Mouse (Mus musculus): ENCODE data around the gene Cd4. TPM values are rescaled to one million over a fixed set of nuclear protein-coding genes. Genes with fewer than 3 reads are reported as not detected.

Gene Cd4
- total RNA-seq (2017), result 6.8 and 7.1 TPM in 2 replicates

GRCm38 (mm10) chr6:124887986-124888385, at the start of gene Cd4:
Cd4 (minus strand) TSS chr6:124888221.
- ATAC-seq (ENCODE audit: extremely low read depth, insufficient number of reproducible peaks, low FRiP score, poor library complexity, severe bottlenecking), result no peak

DNA sequence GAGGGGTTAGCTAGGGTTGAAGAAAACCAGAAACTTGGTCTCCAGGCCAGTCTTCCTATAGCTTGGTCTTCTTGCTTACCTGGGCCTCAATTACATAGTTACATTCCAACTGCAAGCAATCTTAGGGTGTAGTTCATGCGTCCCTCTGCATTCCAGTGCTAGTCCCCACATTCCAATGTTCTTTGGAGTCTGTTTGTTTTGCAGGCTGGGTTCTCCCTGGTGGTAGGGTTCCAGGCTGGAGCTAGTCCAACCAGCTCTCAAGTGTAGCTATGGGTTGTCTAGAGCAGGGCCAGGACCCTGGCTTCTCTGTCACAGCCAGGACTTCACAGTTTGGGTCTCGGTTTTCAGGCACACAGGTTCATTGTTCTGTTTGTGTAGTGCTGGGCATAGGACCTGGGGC, 49.5 kb upstream of the Cd4 start:
- ATAC-seq (ENCODE audit: extremely low read depth, insufficient number of reproducible peaks, low FRiP score, poor library complexity, severe bottlenecking), result no peak

- ATAC-seq (ENCODE audit: extremely low read depth, insufficient number of reproducible peaks, low FRiP score, poor library complexity, severe bottlenecking), result no peak
These were observed 48.7 kb upstream of the Cd4 start for GRCm38 (mm10) chr6:124936681-124937080.

GRCm38 (mm10) chr6:124934670-124935069, 46.6 kb upstream of the Cd4 start:
- no peak for ATAC-seq (ENCODE audit: extremely low read depth, insufficient number of reproducible peaks, low FRiP score, poor library complexity, severe bottlenecking)

GRCm38 (mm10) chr6:124933127-124933526, 45.1 kb upstream of the Cd4 start:
- no peak for ATAC-seq (ENCODE audit: extremely low read depth, insufficient number of reproducible peaks, low FRiP score, poor library complexity, severe bottlenecking)

DNA sequence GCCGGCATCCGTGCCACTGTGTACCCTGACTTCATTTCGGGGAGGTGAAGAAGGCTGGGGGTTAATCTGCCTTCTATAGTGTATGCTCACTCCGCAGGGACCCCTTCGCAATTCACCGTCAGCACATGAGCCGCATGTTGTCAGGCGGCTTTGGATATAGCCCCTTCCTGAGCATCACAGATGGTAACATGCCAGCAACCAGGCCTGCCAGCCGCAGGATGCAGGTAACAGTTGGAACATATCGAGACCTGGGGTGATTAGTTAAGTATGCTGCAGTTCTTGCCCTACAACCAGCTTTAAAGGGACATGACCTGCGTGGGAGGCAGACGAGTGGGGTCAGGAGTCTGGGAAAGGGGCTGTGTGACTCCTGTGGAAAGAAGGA, 44.3 kb upstream of the Cd4 start:
- ATAC-seq (ENCODE audit: extremely low read depth, insufficient number of reproducible peaks, low FRiP score, poor library complexity, severe bottlenecking), result no peak

DNA sequence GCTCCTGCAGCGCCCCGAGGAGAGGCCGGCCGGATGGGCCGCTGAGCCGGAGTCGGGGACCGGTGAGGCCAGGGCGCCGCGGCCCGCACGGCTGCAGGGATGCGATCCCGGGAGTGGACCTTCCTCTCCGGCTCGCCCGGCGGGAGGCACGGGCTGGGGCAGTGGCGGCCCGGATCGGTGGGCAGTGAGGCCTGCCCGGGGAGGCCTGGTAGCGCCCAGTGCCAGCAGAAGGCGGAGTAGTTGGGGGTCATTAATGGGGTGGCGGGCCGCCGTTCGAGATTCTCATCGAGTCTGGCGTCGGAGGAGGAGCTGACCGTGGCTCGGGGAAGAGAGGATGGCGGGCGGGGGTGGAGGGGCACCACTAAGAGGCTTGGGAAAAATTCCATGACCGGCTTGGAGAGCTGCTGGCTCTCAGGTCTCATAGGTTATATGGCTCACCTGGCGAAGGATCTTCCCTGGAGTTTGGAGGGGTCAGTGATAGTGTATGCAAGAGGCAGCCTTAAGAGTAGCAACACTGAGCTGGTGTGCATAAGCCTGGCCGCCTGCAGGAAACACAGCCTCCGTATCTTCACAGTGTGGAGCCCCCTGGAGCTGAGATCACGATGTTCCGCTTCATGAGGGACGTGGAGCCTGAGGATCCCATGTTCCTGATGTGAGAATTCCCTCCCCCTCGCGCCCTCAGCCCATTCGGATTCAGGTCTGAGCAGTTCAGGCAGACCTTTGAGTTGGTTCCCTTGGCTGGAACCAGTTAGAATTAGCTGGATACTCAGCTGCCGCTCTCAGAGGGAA, 43.7 kb upstream of the Cd4 start:
- ATAC-seq (ENCODE audit: extremely low read depth, insufficient number of reproducible peaks, low FRiP score, poor library complexity, severe bottlenecking), result no peak

DNA sequence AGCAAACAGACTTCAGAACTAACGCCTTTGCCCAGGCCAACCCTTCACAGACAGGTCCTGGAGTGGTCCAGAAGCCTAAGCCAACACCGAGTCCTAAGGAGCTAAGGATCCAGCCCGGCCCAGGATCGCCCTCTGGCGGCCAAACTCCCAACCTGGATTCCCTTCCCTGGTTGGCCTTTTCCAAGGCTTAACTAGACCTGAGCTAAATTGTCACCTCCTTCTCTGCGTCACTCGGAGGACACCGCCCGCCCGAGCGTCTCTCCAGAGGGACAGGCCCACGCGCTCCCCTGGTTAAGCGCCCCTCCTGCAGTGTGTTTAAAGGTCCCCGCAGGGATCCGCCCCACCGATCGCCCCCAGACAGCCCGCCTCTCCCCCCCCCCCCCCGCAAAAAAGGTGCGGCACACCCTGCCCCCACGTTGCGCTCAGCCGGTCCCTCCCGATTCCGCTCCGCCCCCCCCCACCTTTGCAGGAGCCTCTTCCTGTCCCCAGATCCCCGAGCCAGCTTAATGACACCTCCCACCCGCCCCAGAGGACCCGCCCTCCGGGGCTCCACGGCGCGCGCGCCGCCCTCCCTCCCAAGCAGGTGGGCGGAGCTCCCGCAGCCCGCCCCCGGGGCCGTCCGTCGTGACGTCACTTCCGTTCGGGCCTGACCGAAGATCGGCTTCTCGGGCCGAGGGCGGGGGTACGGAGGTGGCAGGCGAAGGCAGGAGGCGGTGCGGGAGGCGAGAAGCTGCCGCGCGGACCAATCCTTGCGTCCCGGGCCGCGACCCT, 42.9 kb upstream of the Cd4 start, which contains the start of gene Mlf2:
TSS of gene Mlf2 (plus strand) at position 633 of the 771 bp plus-strand sequence.
- peak; percentile 78 for ATAC-seq (ENCODE audit: extremely low read depth, insufficient number of reproducible peaks, low FRiP score, poor library complexity, severe bottlenecking)

- no peak for ATAC-seq (ENCODE audit: extremely low read depth, insufficient number of reproducible peaks, low FRiP score, poor library complexity, severe bottlenecking)
These were observed 42.2 kb upstream of the Cd4 start for GRCm38 (mm10) chr6:124930231-124930630.

GRCm38 (mm10) chr6:124925941-124926340, 37.9 kb upstream of the Cd4 start:
- ATAC-seq (ENCODE audit: extremely low read depth, insufficient number of reproducible peaks, low FRiP score, poor library complexity, severe bottlenecking), result no peak

- ATAC-seq (ENCODE audit: extremely low read depth, insufficient number of reproducible peaks, low FRiP score, poor library complexity, severe bottlenecking), result no peak
These were observed 37.3 kb upstream of the Cd4 start for GRCm38 (mm10) chr6:124925173-124925793.

- peak; percentile 46 for ATAC-seq (ENCODE audit: extremely low read depth, insufficient number of reproducible peaks, low FRiP score, poor library complexity, severe bottlenecking)
These were observed 33.5 kb upstream of the Cd4 start for GRCm38 (mm10) chr6:124921539-124921938.

DNA sequence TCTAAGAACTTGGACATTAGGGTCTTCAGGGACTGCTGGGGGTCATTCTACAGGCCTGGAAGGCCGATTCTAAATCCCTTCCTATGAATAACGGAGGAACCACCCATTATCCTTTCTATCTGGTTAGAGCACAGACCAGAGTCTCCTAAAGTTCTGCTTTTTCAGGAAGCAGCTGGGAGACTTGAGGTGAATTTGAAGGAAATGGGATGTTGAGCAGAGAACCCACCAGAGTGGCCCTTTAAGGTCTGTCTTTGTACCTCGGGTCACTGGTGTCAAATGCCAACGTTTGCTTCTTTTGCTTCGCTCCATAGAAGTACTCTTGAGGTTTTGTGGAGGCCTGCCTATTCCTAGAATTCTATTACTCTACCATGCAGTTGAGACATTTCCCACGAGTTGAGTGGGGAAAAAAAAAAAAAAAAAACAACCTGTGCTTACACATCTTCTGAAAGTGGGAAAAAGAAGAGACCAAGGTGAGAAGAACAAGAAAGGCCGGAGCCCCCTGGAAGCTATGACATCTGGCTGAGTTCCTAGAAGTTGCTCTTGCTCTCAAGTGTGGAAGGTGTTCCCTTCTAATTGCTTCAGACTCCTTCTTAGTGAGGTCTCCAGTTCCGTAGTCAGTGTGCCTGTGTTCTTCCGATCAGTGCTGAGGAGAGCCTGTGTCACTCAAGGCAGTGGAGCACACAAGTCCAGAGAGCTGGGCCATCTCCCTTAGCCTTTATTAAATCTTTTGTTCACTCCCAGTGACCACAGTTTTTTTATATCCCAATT, 32.5 kb upstream of the Cd4 start:
- no peak for ATAC-seq (ENCODE audit: extremely low read depth, insufficient number of reproducible peaks, low FRiP score, poor library complexity, severe bottlenecking)

- ATAC-seq (ENCODE audit: extremely low read depth, insufficient number of reproducible peaks, low FRiP score, poor library complexity, severe bottlenecking), result peak; percentile 61
These were observed 31.8 kb upstream of the Cd4 start, which contains the start of gene Ptms for GRCm38 (mm10) chr6:124919695-124920317. Ptms (minus strand) TSS chr6:124920103.

GRCm38 (mm10) chr6:124918890-124919627, 31.0 kb upstream of the Cd4 start:
- ATAC-seq (ENCODE audit: extremely low read depth, insufficient number of reproducible peaks, low FRiP score, poor library complexity, severe bottlenecking), result no peak

DNA sequence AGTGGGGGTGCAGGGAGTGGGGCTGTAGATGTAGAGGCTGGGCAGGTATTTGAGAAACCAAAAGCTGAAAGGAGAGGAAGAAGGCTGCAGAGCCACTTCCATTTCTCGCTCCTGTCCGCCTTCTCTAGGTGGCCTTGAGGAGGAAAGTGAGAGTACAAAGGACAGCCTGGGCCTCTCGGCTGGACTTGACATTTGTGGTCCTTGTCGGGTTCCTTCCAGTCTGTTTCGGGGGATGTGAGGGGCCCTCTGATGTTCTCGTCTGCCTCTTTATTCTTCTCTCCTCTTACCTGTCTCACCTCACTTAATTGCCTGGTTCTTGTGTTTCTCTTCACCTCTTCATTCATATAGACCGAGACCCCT, 30.3 kb upstream of the Cd4 start:
- no peak for ATAC-seq (ENCODE audit: extremely low read depth, insufficient number of reproducible peaks, low FRiP score, poor library complexity, severe bottlenecking)

- ATAC-seq (ENCODE audit: extremely low read depth, insufficient number of reproducible peaks, low FRiP score, poor library complexity, severe bottlenecking), result no peak
These were observed 29.7 kb upstream of the Cd4 start for GRCm38 (mm10) chr6:124917518-124918330.
